14 mouse cellular contexts compared by ENCODE assay signal in the genomic region with DNA sequence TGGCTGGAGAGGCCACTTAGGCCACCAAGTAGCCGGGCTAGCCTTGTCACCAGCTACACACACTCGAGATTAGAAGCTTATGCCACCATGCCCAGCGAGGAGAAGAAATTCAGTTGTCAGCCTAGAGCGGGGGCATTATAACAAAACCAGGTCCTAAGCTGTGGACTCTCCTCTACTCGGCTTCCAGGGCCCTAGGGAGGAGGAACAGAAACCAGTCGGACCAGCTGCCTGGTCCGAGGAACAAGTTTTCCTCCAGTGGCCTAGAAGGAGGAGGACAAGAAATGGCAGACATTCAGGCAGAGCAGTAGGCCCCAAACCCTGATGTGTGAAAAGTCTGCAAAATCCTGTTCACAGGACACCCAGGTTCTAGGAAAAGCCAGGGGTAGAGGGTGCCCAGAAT. TPM values are rescaled to one million over a fixed set of nuclear protein-coding genes. Genes with fewer than 3 reads are reported as not detected.
A peak's percentile ranks its signal among the peaks of the same experiment; 100 is the strongest.
DNase-seq lines count a peak whose midpoint lies in the region; ATAC-seq and TF ChIP-seq lines count a peak whose summit lies in the region.
"Had no signal": no experiment of that assay in that cellular context is flagged by ENCODE, and none has a peak within 500 bp of the region (broad histone marks: within the 10 kb centered on the region; RNA-seq: fewer than 3 reads in every experiment).

No protein-coding gene starts in this region.

- 76% methylated on average over 7 of the region's 7 CpGs for WGBS in hindbrain, embryonic 10.5 days
- WGBS in hindbrain, embryonic 12.5 days: 83% methylated on average over 7 of the region's 7 CpGs
- WGBS in lung, adult 2 months: 66% methylated on average over 7 of the region's 7 CpGs
- 48% methylated on average over 7 of the region's 7 CpGs for WGBS in lung, postnatal 0 days

- TF ChIP-seq POLR2A in lung, adult 2 months (IDR thresholded peaks at IDR 0.05; ENCODE audit: borderline replicate concordance, extremely low read depth, low read depth, low read length): no peak

- no peaks in the 10 kb centered on the region for H3K36me3 ChIP-seq in hindbrain, embryonic 10.5 days
- H3K36me3 ChIP-seq in hindbrain, embryonic 12.5 days: no peaks in the 10 kb centered on the region
- no peaks in the 10 kb centered on the region for H3K36me3 ChIP-seq in lung, postnatal 0 days (ENCODE audit: insufficient read depth, low read length)
- H3K36me3 ChIP-seq: forebrain, embryonic 15.5 days; heart, embryonic 13.5 days; hindbrain, embryonic 13.5 days; midbrain, embryonic 13.5 days had no signal

- H3K4me3 ChIP-seq in hindbrain, embryonic 10.5 days: no peak overlapping the region
- no peak overlapping the region for H3K4me3 ChIP-seq in hindbrain, embryonic 12.5 days
- no peak overlapping the region for H3K4me3 ChIP-seq in lung, adult 2 months (replicated peaks; ENCODE audit: extremely low read depth, low read depth, low read length)
- no peak overlapping the region for H3K4me3 ChIP-seq in lung, postnatal 0 days (ENCODE audit: low read depth, low read length)
- H3K4me3 ChIP-seq: forebrain, embryonic 15.5 days; heart, embryonic 13.5 days; hindbrain, embryonic 13.5 days; midbrain, embryonic 13.5 days had no signal

- 0 out of 2 replicates have a peak, but pooled peaks cover 3% of the 10 kb centered on the region for H3K27me3 ChIP-seq in hindbrain, embryonic 10.5 days (ENCODE audit: insufficient read depth, poor library complexity, severe bottlenecking)
- peaks cover 2% of the 10 kb centered on the region; the same call in 1 of the 2 replicates for H3K27me3 ChIP-seq in hindbrain, embryonic 12.5 days
- H3K27me3 ChIP-seq in lung, postnatal 0 days (replicated peaks; ENCODE audit: insufficient read depth, low read length): no peaks in the 10 kb centered on the region
- H3K27me3 ChIP-seq: forebrain, embryonic 15.5 days; hindbrain, embryonic 13.5 days; midbrain, embryonic 13.5 days had no signal

- intact Hi-C loops in heart, postnatal 36 days (cut with DNase I): no loop called here

- H3K9me3 ChIP-seq in hindbrain, embryonic 10.5 days: no peaks in the 10 kb centered on the region
- H3K9me3 ChIP-seq in hindbrain, embryonic 12.5 days (replicated peaks): no peaks in the 10 kb centered on the region
- H3K9me3 ChIP-seq in lung, postnatal 0 days (ENCODE audit: low read length): no peaks in the 10 kb centered on the region
- H3K9me3 ChIP-seq: forebrain, embryonic 15.5 days; heart, embryonic 13.5 days; hindbrain, embryonic 13.5 days; midbrain, embryonic 13.5 days had no signal

- no peak for TF ChIP-seq EP300 in lung, postnatal 0 days (IDR thresholded peaks at IDR 0.05)

- no peak overlapping the region for H3K9ac ChIP-seq in hindbrain, embryonic 12.5 days
- H3K9ac ChIP-seq in lung, postnatal 0 days (replicated peaks; ENCODE audit: low read depth): no peak overlapping the region
- H3K9ac ChIP-seq: forebrain, embryonic 15.5 days; heart, embryonic 13.5 days; midbrain, embryonic 13.5 days had no signal

- ATAC-seq in hindbrain, embryonic 12.5 days (ENCODE audit: low FRiP score): no peak
- peak; percentile 33 for ATAC-seq in granulocyte monocyte progenitor cell, adult 5-6 weeks (replicated peaks; ENCODE audit: poor library complexity, severe bottlenecking)
- ATAC-seq in lung, postnatal 0 days: no peak
- ATAC-seq: forebrain, embryonic 15.5 days; midbrain, embryonic 13.5 days had no signal

- no peak for DNase-seq in hindbrain, embryonic 10.5 days (ENCODE audit: low spot score)
- peak; percentile 18 for DNase-seq in lung, adult 2 months
- DNase-seq in lung, postnatal 4 days: no peak
- DNase-seq in lung, postnatal 0 days (ENCODE audit: low spot score): peak; percentile 49
- no peak for DNase-seq in cerebellum, adult 11 months
- no peak for DNase-seq in heart, postnatal 36 days
- DNase-seq: right cerebral cortex, postnatal 4 days; thymus, postnatal 4 days had no signal

- no peak for TF ChIP-seq CTCF in lung, adult 2 months (IDR thresholded peaks at IDR 0.05; ENCODE audit: insufficient read depth, low read length)
- no peak for TF ChIP-seq CTCF in lung, postnatal 0 days (IDR thresholded peaks at IDR 0.05)

- 0 out of 2 replicates have a peak overlapping the region, but pooled peaks have one; percentile 31 for H3K27ac ChIP-seq in hindbrain, embryonic 10.5 days
- no peak overlapping the region for H3K27ac ChIP-seq in hindbrain, embryonic 12.5 days
- peak overlapping the region; percentile 57 for H3K27ac ChIP-seq in lung, postnatal 0 days (ENCODE audit: low read length)
- H3K27ac ChIP-seq: forebrain, embryonic 15.5 days; heart, embryonic 13.5 days; hindbrain, embryonic 13.5 days; midbrain, embryonic 13.5 days had no signal

- peaks cover 60% of the 10 kb centered on the region for H3K4me1 ChIP-seq in hindbrain, embryonic 10.5 days (replicated peaks)
- H3K4me1 ChIP-seq in hindbrain, embryonic 12.5 days: peaks cover 23% of the 10 kb centered on the region
- H3K4me1 ChIP-seq in lung, adult 2 months (ENCODE audit: control insufficient read depth, insufficient read depth, low read length): peaks cover 24% of the 10 kb centered on the region
- peaks cover 22% of the 10 kb centered on the region; the same call in 1 of the 2 replicates for H3K4me1 ChIP-seq in lung, postnatal 0 days (ENCODE audit: insufficient read depth, low read depth, low read length)
- H3K4me1 ChIP-seq: forebrain, embryonic 15.5 days had no signal

- H3K4me2 ChIP-seq in hindbrain, embryonic 12.5 days (replicated peaks): no peak overlapping the region
- H3K4me2 ChIP-seq in lung, postnatal 0 days (replicated peaks; ENCODE audit: low read depth, low read length): no peak overlapping the region
- H3K4me2 ChIP-seq: forebrain, embryonic 15.5 days; heart, embryonic 13.5 days; hindbrain, embryonic 13.5 days; midbrain, embryonic 13.5 days had no signal

RNA-seq across cellular contexts. Expression of a gene that starts 12.2 kb away (rescaled TPM):
- polyA plus RNA-seq in hindbrain, embryonic 10.5 days (2016; fragmentation: Nextera tagmentation; extraction: Ambion mirVana): 6.2 and 10.3 TPM in 2 replicates
- polyA plus RNA-seq in hindbrain, embryonic 12.5 days (2016; fragmentation: Nextera tagmentation; extraction: Ambion mirVana): 13.2 and 15.4 TPM in 2 replicates
- polyA plus RNA-seq in lung, adult 2 months (2012; rRNA removed): 170 and 176 TPM in 2 replicates
- 17.7 and 22.8 TPM in 2 replicates for total RNA-seq in granulocyte monocyte progenitor cell, adult 5-6 weeks (2014; fragmentation: Nextera tagmentation)
- 11.3 and 23.5 TPM in 2 replicates for total RNA-seq in granulocyte monocyte progenitor cell, adult 5-6 weeks (2017)
- 94.1 and 106 TPM in 2 replicates for polyA plus RNA-seq in lung, postnatal 0 days (2015; fragmentation: Nextera tagmentation; extraction: Ambion mirVana)
- total RNA-seq in heart, postnatal 36 days (2021): 10 to 100 TPM; 10.7 to 13.8 TPM

Comparison
In these comparisons a context has a peak if more than half of its experiments do, and no peak if none do; other contexts are left out.
1. DNase-seq: peak in lung, adult 2 months (single experiment) and lung, postnatal 0 days (single experiment); none in hindbrain, embryonic 10.5 days (single experiment), lung, postnatal 4 days (0 of 2), cerebellum, adult 11 months (single experiment) and heart, postnatal 36 days (0 of 2).